Comparison of ENCODE assay signal across 8 mouse cellular contexts in the genomic region with DNA sequence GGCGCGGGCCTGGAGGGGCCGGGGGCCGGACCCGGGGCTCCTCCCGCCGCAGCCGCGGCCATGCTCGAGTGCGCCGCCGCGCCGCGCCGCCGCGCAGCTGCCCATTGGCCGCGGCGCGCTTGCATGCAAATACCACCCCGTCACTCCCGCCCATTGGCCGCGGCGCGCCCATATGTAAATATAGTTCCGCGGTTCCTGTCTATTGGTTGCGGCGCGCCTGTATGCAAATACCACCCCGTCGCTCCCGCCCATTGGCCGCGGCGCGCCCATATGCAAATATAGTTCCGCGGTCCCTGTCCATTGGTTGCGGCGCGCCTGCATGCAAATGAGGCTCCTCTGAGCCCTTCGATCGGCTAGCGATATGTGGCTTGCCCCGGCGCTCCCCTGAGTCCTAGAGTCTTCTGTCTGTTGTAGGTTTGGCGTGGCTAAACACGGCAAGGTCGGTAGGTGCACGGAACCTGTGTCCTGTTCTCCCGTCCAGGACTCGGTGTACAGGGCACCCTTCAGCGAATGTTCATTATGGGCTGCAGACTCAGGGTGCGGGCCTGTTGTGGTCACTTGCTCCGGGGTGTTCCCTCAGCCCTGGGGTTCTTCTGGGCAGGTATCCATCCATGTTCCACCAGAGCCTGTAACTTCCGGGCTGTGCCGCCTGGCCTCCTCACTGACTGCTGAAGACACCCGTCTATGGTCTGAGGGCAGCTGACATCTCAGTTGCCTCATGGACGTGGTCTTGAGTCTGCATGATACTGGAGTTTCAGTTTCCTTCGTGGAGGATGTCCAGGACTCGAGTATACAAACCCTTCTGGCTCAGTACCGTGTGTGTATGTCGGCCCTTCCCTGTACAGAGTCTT. TPM values are rescaled to one million over a fixed set of nuclear protein-coding genes. Genes with fewer than 3 reads are reported as not detected.
A peak's percentile ranks its signal among the peaks of the same experiment; 100 is the strongest.
DNase-seq lines count a peak whose midpoint lies in the region; ATAC-seq and TF ChIP-seq lines count a peak whose summit lies in the region.

Gene Cables2, minus strand, starts transcription at position 103 of the 851 bp plus-strand sequence.

- peak within 1 kb of the TSS; percentile 80 for H3K4me3 ChIP-seq in bone marrow, adult 2 months (replicated peaks; ENCODE audit: control insufficient read depth, low read depth, low read length)
- H3K4me3 ChIP-seq in embryonic facial prominence, embryonic 15.5 days (replicated peaks), result peak within 1 kb of the TSS; percentile 84
- H3K4me3 ChIP-seq in limb, embryonic 14.5 days (replicated peaks; ENCODE audit: low read length), result peak within 1 kb of the TSS; percentile 83
- H3K4me3 ChIP-seq in midbrain, postnatal 0 days (ENCODE audit: low read depth, low read length), result peak within 1 kb of the TSS; percentile 81

- no peaks in the 10 kb centered on the region for H3K9me3 ChIP-seq in embryonic facial prominence, embryonic 15.5 days (replicated peaks)
- no peaks in the 10 kb centered on the region for H3K9me3 ChIP-seq in limb, embryonic 14.5 days (ENCODE audit: control insufficient read depth, low read length)
- no peaks in the 10 kb centered on the region for H3K9me3 ChIP-seq in midbrain, postnatal 0 days (ENCODE audit: low read length)

- 2% methylated on average over 67 of the region's 68 CpGs for WGBS in bone marrow, adult 2 months
- 5% methylated on average over 68 of the region's 68 CpGs for WGBS in embryonic facial prominence, embryonic 15.5 days
- WGBS in limb, embryonic 14.5 days, result 11% methylated on average over 39 of the region's 68 CpGs
- WGBS in midbrain, postnatal 0 days, result 7% methylated on average over 61 of the region's 68 CpGs

- TF ChIP-seq POLR2A in bone marrow, adult 2 months (IDR thresholded peaks at IDR 0.05; ENCODE audit: borderline replicate concordance, control insufficient read depth, low read depth, low read length), result peak; percentile 15; the same call in 1 of the 2 replicates
- TF ChIP-seq POLR2A in limb, embryonic 14.5 days (IDR thresholded peaks at IDR 0.05; ENCODE audit: borderline replicate concordance, extremely low read depth, insufficient read depth, insufficient read length), result no peak

- peak within 1 kb of the TSS; percentile 84 for H3K27ac ChIP-seq in bone marrow, adult 2 months (ENCODE audit: control insufficient read depth, insufficient read depth, low read depth, low read length, poor library complexity)
- peak within 1 kb of the TSS; percentile 68; the same call in 1 of the 2 replicates for H3K27ac ChIP-seq in embryonic facial prominence, embryonic 15.5 days (replicated peaks)
- 0 out of 2 replicates have a peak within 1 kb of the TSS, but pooled peaks have one; percentile 33 for H3K27ac ChIP-seq in limb, embryonic 14.5 days (replicated peaks; ENCODE audit: low read depth, low read length)
- peak within 1 kb of the TSS; percentile 55 for H3K27ac ChIP-seq in midbrain, postnatal 0 days (ENCODE audit: low read depth, low read length)

- DNase-seq in 416B (ENCODE audit: low read depth), result peak; percentile 99
- DNase-seq in heart, adult 8-10 months (ENCODE audit: low spot score), result peak; percentile 92
- DNase-seq in kidney, adult 9 months, result peak; percentile 97
- DNase-seq in limb, embryonic 14.5 days (ENCODE audit: low spot score), result peak; percentile 97
- DNase-seq in midbrain, postnatal 0 days (ENCODE audit: low spot score), result peak; percentile 98
- peak; percentile 79 to 90 for DNase-seq in spleen, postnatal 14 days (ENCODE audit: low spot score in 2 of 2)

- H3K27me3 ChIP-seq in embryonic facial prominence, embryonic 15.5 days, result 0 out of 2 replicates have a peak, but pooled peaks cover 3% of the 10 kb centered on the region
- no peaks in the 10 kb centered on the region for H3K27me3 ChIP-seq in limb, embryonic 14.5 days (ENCODE audit: control insufficient read depth, insufficient read depth, low read length)
- H3K27me3 ChIP-seq in midbrain, postnatal 0 days (ENCODE audit: insufficient read depth, low read length), result no peaks in the 10 kb centered on the region

- H3K4me1 ChIP-seq in bone marrow, adult 2 months (ENCODE audit: control insufficient read depth, insufficient read depth, low read length), result peaks cover 22% of the 10 kb centered on the region
- H3K4me1 ChIP-seq in embryonic facial prominence, embryonic 15.5 days, result peaks cover 36% of the 10 kb centered on the region
- peaks cover 14% of the 10 kb centered on the region; the same call in 1 of the 2 replicates for H3K4me1 ChIP-seq in limb, embryonic 14.5 days (ENCODE audit: control insufficient read depth, insufficient read depth, low read length)
- H3K4me1 ChIP-seq in midbrain, postnatal 0 days (ENCODE audit: insufficient read depth, low read length), result peaks cover 13% of the 10 kb centered on the region; the same call in 1 of the 2 replicates

- H3K36me3 ChIP-seq in embryonic facial prominence, embryonic 15.5 days, result peaks cover 18% of the 10 kb centered on the region; the same call in 1 of the 2 replicates
- peaks cover 18% of the 10 kb centered on the region for H3K36me3 ChIP-seq in limb, embryonic 14.5 days (ENCODE audit: control insufficient read depth, insufficient read depth, low read length)
- H3K36me3 ChIP-seq in midbrain, postnatal 0 days (ENCODE audit: insufficient read depth, low read length), result peaks cover 11% of the 10 kb centered on the region; the same call in 1 of the 2 replicates

- no peak for TF ChIP-seq CTCF in bone marrow, adult 2 months (IDR thresholded peaks at IDR 0.05; ENCODE audit: control insufficient read depth, insufficient read depth, low read length)
- TF ChIP-seq CTCF in midbrain, postnatal 0 days (IDR thresholded peaks at IDR 0.05), result no peak

- peak; percentile 93 for ATAC-seq in embryonic facial prominence, embryonic 15.5 days (ENCODE audit: insufficient number of reproducible peaks, low FRiP score, low TSS enrichment, low read depth)
- peak; percentile 96 for ATAC-seq in limb, embryonic 14.5 days (ENCODE audit: low FRiP score, low read depth)
- peak; percentile 97 for ATAC-seq in midbrain, postnatal 0 days (ENCODE audit: low FRiP score)

- H3K4me2 ChIP-seq in embryonic facial prominence, embryonic 15.5 days (replicated peaks), result peak within 1 kb of the TSS; percentile 86
- H3K4me2 ChIP-seq in limb, embryonic 14.5 days (replicated peaks; ENCODE audit: low read depth, low read length, severe bottlenecking), result peak within 1 kb of the TSS; percentile 93
- H3K4me2 ChIP-seq in midbrain, postnatal 0 days (ENCODE audit: low read depth, low read length, poor library complexity, severe bottlenecking), result peak within 1 kb of the TSS; percentile 89

- peak within 1 kb of the TSS; percentile 90 for H3K9ac ChIP-seq in embryonic facial prominence, embryonic 15.5 days
- H3K9ac ChIP-seq in limb, embryonic 14.5 days (ENCODE audit: low read depth, low read length, severe bottlenecking), result peak within 1 kb of the TSS; percentile 91
- H3K9ac ChIP-seq in midbrain, postnatal 0 days (replicated peaks; ENCODE audit: low read length, poor library complexity, severe bottlenecking), result peak within 1 kb of the TSS; percentile 90

RNA-seq across cellular contexts. Expression of gene Cables2, which starts in this region (rescaled TPM):
- 12.2 and 16.3 TPM in 2 replicates for polyA plus RNA-seq in bone marrow, adult 2 months (2011; ENCODE audit: insufficient read depth, insufficient read length, low replicate concordance, missing spikeins)
- polyA plus RNA-seq in embryonic facial prominence, embryonic 15.5 days (2015; fragmentation: Nextera tagmentation; extraction: Ambion mirVana), result 13.5 and 14.2 TPM in 2 replicates
- total RNA-seq in heart, adult 8-10 months (2022), result 10 to 100 TPM; 12.1 to 14.1 (median 12.6) TPM
- polyA plus RNA-seq in limb, embryonic 14.5 days (2012; rRNA removed), result 37.7 and 45.8 TPM in 2 replicates
- 22.5 and 23.4 TPM in 2 replicates for polyA plus RNA-seq in limb, embryonic 14.5 days (2014; fragmentation: Nextera tagmentation; extraction: Ambion mirVana)
- total RNA-seq in midbrain, postnatal 0 days (2014; rRNA removed), result 59.1 and 67.9 TPM in 2 replicates
- polyA plus RNA-seq in midbrain, postnatal 0 days (2015; fragmentation: Nextera tagmentation; extraction: Ambion mirVana), result 32.6 and 37.8 TPM in 2 replicates

Comparison
In these comparisons a context has a peak if more than half of its experiments do, and no peak if none do; other contexts are left out.
1. Peak in every context shown above with its lines: DNase-seq, ATAC-seq, H3K4me3 ChIP-seq and H3K27ac ChIP-seq.
2. H3K27ac ChIP-seq: peak in every context shown above with its lines; median percentile 84 in bone marrow, adult 2 months; 68 in embryonic facial prominence, embryonic 15.5 days; 55 in midbrain, postnatal 0 days; 33 in limb, embryonic 14.5 days.